Mouse (Mus musculus): Measurements from ENCODE around the gene Stab1. TPM values are rescaled to one million over a fixed set of nuclear protein-coding genes. Genes with fewer than 3 reads are reported as not detected.

Gene Stab1
- polyA plus RNA-seq, 1 experiment from 2014 or later = 21.8 TPM

DNA sequence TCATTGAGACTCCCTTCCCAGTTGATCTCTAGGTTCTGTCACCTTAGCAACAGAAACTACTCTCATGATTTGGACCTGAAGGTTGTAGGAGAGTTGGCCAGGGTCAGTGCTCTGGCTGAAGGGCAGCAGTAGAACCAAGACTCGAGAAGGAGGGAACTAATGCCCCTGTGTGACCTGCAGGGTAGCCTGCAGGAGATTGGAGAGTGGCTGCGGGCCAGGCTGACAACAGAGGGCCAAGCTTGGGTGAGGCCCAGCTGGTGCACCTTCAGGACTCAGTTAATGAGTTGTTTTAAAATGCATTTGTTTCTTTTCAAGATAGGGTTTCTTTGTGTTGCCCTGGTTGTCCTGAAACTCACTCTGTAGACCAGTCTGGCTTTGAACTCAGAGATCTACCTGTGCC is 3.4 kb downstream of the Stab1 start:
- no peak overlapping the region for H3K4me3 ChIP-seq (ENCODE audit: low read depth, low read length)
- ATAC-seq = no peak
- H3K9me3 ChIP-seq (replicated peaks; ENCODE audit: control insufficient read depth, low read length) = no peaks in the 10 kb centered on the region

DNA sequence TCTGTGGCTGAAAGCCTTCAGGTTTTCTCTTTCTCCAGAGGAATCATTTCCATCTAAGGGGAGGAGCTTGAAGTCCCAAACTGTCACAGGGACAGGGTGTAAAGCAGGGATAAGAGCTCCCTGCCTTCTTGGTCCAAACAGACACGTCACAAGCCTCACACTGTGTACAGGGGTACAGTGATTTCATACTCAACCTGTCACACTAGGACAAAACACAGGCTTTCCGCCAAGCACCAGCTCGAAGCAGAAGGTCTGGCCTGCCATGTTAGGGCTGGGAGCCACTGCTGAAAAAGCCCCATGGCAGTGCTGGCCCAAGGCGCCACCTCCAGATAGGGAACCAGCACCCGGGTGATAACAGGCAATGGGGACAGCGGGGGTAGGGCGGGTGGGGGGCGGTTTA is 4.4 kb downstream of the Stab1 start:
- H3K4me2 ChIP-seq (ENCODE audit: low read length) = no peak overlapping the region
- H3K4me1 ChIP-seq (ENCODE audit: control insufficient read depth, insufficient read depth, low read length) = no peaks in the 10 kb centered on the region
- 74% methylated on average over 8 of the region's 8 CpGs for WGBS
- H3K27ac ChIP-seq (ENCODE audit: low read depth, low read length) = no peak overlapping the region
- ATAC-seq (peak; percentile 52; the same call in 1 of the 2 replicates), DNase-seq (ENCODE audit: low spot score) (peak; percentile 27)
- no peaks in the 10 kb centered on the region for H3K36me3 ChIP-seq (ENCODE audit: control insufficient read depth, insufficient read depth, low read length)
- H3K4me3 ChIP-seq (ENCODE audit: low read depth, low read length) = no peak overlapping the region
- H3K9ac ChIP-seq (ENCODE audit: low read length) = no peak overlapping the region
- no peaks in the 10 kb centered on the region for H3K27me3 ChIP-seq (replicated peaks; ENCODE audit: control insufficient read depth, insufficient read depth, low read length)
- no peaks in the 10 kb centered on the region for H3K9me3 ChIP-seq (replicated peaks; ENCODE audit: control insufficient read depth, low read length)

More for the DNA sequence above, 3.4 kb downstream of the Stab1 start:
- Histone ChIP-seq H3K27ac (ENCODE audit: low read depth, low read length) (no peak overlapping the region), H3K9ac (ENCODE audit: low read length) (no peak overlapping the region), H3K27me3 (replicated peaks; ENCODE audit: control insufficient read depth, insufficient read depth, low read length) (no peaks in the 10 kb centered on the region), H3K4me1 (ENCODE audit: control insufficient read depth, insufficient read depth, low read length) (no peaks in the 10 kb centered on the region), H3K36me3 (ENCODE audit: control insufficient read depth, insufficient read depth, low read length) (peaks cover under 1% of the 10 kb centered on the region; the same call in 1 of the 2 replicates), H3K4me2 (ENCODE audit: low read length) (no peak overlapping the region)
- 69% methylated on average over 2 of the region's 2 CpGs for WGBS
- DNase-seq (ENCODE audit: low spot score) = no peak

DNA sequence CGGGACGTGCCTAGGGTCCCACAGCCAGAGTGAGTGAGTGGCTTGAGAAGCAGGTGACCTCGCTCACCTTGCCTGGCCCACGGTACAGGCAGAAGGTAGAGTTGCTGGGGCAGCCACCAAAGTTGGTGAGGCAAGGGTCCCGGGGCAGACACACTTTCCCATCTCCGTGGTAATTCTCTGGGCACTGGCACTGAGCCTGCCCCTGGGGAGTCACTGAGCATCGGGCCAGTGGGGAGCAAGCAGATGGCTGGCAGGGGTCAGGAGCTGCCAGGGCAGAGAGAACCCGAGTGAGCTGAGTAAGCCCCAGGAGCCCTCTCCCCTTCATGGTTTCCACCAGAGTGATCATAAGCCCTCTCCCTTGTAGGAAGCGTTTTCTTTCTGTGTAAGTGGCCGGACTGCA is 6.8 kb downstream of the Stab1 start:
- no peaks in the 10 kb centered on the region for H3K4me1 ChIP-seq (ENCODE audit: control insufficient read depth, insufficient read depth, low read length)
- ATAC-seq (no peak), DNase-seq (ENCODE audit: low spot score) (no peak)
- H3K4me2 ChIP-seq (ENCODE audit: low read length) = no peak overlapping the region
- H3K4me3 ChIP-seq (ENCODE audit: low read depth, low read length) = no peak overlapping the region
- H3K9ac ChIP-seq (ENCODE audit: low read length) = no peak overlapping the region
- H3K36me3 ChIP-seq (ENCODE audit: control insufficient read depth, insufficient read depth, low read length) = no peaks in the 10 kb centered on the region
- WGBS = 73% methylated on average over 10 of the region's 10 CpGs
- no peak overlapping the region for H3K27ac ChIP-seq (ENCODE audit: low read depth, low read length)
- no peaks in the 10 kb centered on the region for H3K9me3 ChIP-seq (replicated peaks; ENCODE audit: control insufficient read depth, low read length)
- H3K27me3 ChIP-seq (replicated peaks; ENCODE audit: control insufficient read depth, insufficient read depth, low read length) = no peaks in the 10 kb centered on the region

DNA sequence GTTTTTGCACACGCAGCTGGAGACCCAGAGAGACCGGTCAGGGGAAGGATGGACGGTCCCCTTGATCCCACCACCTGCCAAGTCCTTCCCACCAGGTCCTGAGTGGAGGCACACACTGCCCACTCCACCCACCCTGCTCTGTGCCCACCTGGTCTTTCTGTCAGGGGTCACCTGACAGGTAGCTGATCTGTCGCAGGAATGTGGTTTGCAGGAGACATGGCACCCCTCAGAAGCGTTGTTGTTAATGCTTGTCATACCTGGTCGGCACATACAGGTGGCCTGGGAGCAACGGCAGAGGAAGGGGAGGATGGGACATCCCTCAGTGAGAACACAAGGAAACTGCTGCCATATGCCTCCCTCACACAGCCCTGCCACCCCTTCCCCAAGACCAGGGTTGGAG is 7.2 kb downstream of the Stab1 start:
- no peak overlapping the region for H3K4me3 ChIP-seq (ENCODE audit: low read depth, low read length)
- H3K9ac ChIP-seq (ENCODE audit: low read length) = no peak overlapping the region
- WGBS = 96% methylated on average over 7 of the region's 7 CpGs
- no peaks in the 10 kb centered on the region for H3K4me1 ChIP-seq (ENCODE audit: control insufficient read depth, insufficient read depth, low read length)
- no peaks in the 10 kb centered on the region for H3K27me3 ChIP-seq (replicated peaks; ENCODE audit: control insufficient read depth, insufficient read depth, low read length)
- DNase-seq (ENCODE audit: low spot score) = no peak
- no peak overlapping the region for H3K27ac ChIP-seq (ENCODE audit: low read depth, low read length)
- H3K9me3 ChIP-seq (replicated peaks; ENCODE audit: control insufficient read depth, low read length) = no peaks in the 10 kb centered on the region
- H3K36me3 ChIP-seq (ENCODE audit: control insufficient read depth, insufficient read depth, low read length) = no peaks in the 10 kb centered on the region
- no peak overlapping the region for H3K4me2 ChIP-seq (ENCODE audit: low read length)
- ATAC-seq = no peak

DNA sequence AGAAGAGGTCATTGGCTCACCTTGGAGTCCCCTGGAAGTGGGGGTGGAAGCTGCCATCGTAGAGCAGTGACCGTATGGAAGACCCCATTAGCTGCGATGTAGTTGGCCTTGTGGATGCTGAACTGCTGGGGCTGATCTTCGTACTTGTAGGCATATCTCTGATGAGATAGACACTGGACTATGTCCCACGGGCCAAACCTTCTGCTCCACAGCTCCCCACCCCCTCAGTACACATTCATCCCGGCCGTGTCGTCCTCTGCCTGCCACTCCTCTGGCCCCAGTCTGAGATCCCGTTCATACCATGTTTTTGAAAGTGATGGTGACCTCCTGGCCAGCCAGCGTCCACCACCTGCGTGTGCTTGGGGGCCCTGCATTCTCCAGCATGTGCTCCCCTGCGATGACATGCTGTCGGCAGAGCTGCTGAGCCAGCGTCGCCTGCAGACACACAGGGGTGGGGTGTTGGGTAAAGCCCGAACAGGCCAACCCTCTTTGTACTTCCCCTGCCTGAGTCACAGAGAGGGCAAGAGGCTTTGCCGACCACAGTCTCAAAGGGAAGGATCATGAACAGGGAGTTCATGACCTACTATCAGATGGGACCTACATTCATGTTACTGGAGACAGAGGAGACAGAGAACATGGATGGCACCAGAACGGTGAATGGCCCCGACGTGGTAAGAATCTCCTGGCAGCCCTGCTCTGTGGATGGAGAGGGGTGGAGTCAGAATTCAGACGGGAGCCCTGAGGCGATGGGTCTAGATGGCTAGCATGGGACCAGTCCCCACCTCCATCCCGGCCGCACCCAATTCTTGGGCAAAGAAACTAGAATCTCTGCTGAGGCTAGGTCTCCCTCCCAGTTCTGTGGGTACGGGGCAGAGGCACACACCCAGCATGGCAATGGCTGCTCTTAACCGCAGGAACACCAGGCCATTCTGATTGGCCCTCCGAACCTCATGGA is 8.0 kb downstream of the Stab1 start:
- H3K4me1 ChIP-seq (ENCODE audit: control insufficient read depth, insufficient read depth, low read length) = no peaks in the 10 kb centered on the region
- H3K36me3 ChIP-seq (ENCODE audit: control insufficient read depth, insufficient read depth, low read length) = no peaks in the 10 kb centered on the region
- H3K4me3 ChIP-seq (ENCODE audit: low read depth, low read length) = no peak overlapping the region
- no peak overlapping the region for H3K9ac ChIP-seq (ENCODE audit: low read length)
- no peak for DNase-seq (ENCODE audit: low spot score)
- no peak for ATAC-seq
- H3K4me2 ChIP-seq (ENCODE audit: low read length) = no peak overlapping the region
- H3K27ac ChIP-seq (ENCODE audit: low read depth, low read length) = no peak overlapping the region
- H3K27me3 ChIP-seq (replicated peaks; ENCODE audit: control insufficient read depth, insufficient read depth, low read length) = no peaks in the 10 kb centered on the region
- 85% methylated on average over 27 of the region's 27 CpGs for WGBS
- no peaks in the 10 kb centered on the region for H3K9me3 ChIP-seq (replicated peaks; ENCODE audit: control insufficient read depth, low read length)

DNA sequence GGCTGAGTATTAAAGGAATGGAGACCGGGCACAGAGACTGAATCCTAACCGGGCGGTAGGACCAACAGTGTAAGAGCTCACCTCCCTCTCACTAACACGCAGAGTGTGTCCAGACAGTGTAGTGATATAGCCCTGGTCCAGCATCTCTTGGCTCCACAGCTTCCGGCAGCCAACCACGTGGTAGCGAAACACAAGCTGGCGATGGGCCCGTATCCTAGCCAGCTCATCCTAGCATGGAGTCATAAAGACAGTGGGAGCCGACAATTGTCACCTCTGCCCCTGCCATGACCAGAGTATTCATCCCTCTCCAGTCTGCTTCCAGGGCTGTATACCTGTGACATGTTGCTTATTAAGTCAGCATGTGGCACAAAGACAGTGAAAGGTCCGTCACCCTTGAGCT is 22.7 kb downstream of the Stab1 start:
- 94% methylated on average over 11 of the region's 11 CpGs for WGBS
- no peak for DNase-seq (ENCODE audit: low spot score)
- Histone ChIP-seq H3K4me1 (ENCODE audit: control insufficient read depth, insufficient read depth, low read length) (no peaks in the 10 kb centered on the region), H3K9ac (ENCODE audit: low read length) (no peak overlapping the region), H3K4me3 (ENCODE audit: low read depth, low read length) (no peak overlapping the region), H3K4me2 (ENCODE audit: low read length) (no peak overlapping the region), H3K36me3 (ENCODE audit: control insufficient read depth, insufficient read depth, low read length) (peaks cover 14% of the 10 kb centered on the region), H3K9me3 (replicated peaks; ENCODE audit: control insufficient read depth, low read length) (no peaks in the 10 kb centered on the region), H3K27me3 (replicated peaks; ENCODE audit: control insufficient read depth, insufficient read depth, low read length) (no peaks in the 10 kb centered on the region), H3K27ac (ENCODE audit: low read depth, low read length) (no peak overlapping the region)
- ATAC-seq = no peak

DNA sequence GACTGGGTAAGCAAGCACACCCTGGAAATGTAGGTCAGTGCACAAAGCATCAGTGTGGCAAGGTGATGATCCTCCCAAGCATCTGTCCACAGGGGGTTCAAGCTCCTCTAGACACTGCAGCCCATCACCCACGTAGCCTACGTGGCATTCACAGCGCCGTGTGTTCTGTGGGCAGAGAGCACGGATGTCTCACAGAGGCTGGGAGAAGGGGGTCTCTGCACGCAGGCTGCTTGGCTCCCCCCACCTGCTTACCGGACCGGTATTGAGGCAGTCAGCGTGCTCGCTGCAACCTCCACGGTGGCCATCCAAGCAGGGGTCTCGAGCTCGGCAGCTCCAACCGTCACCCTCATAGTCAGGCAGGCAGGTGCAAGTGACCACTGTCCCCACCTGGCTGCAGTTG is 27.4 kb downstream of the Stab1 start:
- peaks cover 60% of the 10 kb centered on the region for H3K36me3 ChIP-seq (ENCODE audit: control insufficient read depth, insufficient read depth, low read length)
- H3K4me3 ChIP-seq (ENCODE audit: low read depth, low read length) = no peak overlapping the region
- H3K27me3 ChIP-seq (replicated peaks; ENCODE audit: control insufficient read depth, insufficient read depth, low read length) = no peaks in the 10 kb centered on the region
- H3K4me1 ChIP-seq (ENCODE audit: control insufficient read depth, insufficient read depth, low read length) = no peaks in the 10 kb centered on the region
- no peak for ATAC-seq
- H3K9ac ChIP-seq (ENCODE audit: low read length) = no peak overlapping the region
- no peak overlapping the region for H3K27ac ChIP-seq (ENCODE audit: low read depth, low read length)
- no peak for DNase-seq (ENCODE audit: low spot score)
- 93% methylated on average over 14 of the region's 14 CpGs for WGBS
- H3K9me3 ChIP-seq (replicated peaks; ENCODE audit: control insufficient read depth, low read length) = no peaks in the 10 kb centered on the region
- H3K4me2 ChIP-seq (ENCODE audit: low read length) = no peak overlapping the region

DNA sequence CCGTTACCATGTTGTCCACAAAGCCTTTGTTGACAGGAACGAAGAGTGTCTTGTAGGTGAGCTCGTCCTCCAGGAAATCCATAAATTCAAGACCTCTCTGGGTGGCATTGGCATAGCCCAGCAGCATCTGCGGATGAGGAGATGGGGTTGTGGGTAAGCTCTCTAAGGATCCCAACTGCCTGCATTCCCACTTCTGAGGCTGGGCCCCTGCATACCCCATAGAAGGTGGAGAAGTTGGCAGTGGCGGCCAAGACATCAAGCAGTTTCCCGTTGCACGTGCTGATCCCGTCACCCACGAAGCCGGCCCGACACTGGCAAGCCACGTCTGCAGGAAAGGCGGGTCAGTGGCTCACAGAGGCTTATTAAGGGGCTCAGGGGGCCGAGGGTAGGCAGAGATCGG is 28.3 kb downstream of the Stab1 start:
- H3K4me3 ChIP-seq (ENCODE audit: low read depth, low read length) = no peak overlapping the region
- no peaks in the 10 kb centered on the region for H3K27me3 ChIP-seq (replicated peaks; ENCODE audit: control insufficient read depth, insufficient read depth, low read length)
- no peak overlapping the region for H3K27ac ChIP-seq (ENCODE audit: low read depth, low read length)
- H3K4me2 ChIP-seq (ENCODE audit: low read length) = no peak overlapping the region
- DNase-seq (ENCODE audit: low spot score) (no peak), ATAC-seq (no peak)
- no peaks in the 10 kb centered on the region for H3K9me3 ChIP-seq (replicated peaks; ENCODE audit: control insufficient read depth, low read length)
- WGBS = 92% methylated on average over 15 of the region's 15 CpGs
- H3K36me3 ChIP-seq (ENCODE audit: control insufficient read depth, insufficient read depth, low read length) = peaks cover 69% of the 10 kb centered on the region
- H3K4me1 ChIP-seq (ENCODE audit: control insufficient read depth, insufficient read depth, low read length) = no peaks in the 10 kb centered on the region
- H3K9ac ChIP-seq (ENCODE audit: low read length) = no peak overlapping the region

DNA sequence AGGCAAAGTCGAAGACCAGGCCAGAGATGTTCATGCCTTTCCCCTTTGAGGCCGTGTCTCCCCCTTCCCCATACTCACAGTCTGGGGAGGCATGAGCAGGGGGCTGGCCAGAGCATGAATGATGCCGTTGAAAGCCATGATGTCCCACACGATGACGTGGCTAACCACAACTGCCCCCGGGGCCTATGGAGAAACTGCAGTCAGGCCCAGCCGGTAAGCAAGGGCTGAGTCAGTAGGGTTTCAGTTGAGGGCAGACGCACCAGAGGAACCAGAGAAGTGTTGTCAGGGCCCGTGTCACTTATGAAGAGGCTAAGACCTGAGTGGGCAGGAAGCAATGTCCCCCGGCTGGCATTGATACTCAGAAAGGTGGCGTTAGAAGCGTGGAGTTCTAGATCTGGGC is 28.8 kb downstream of the Stab1 start:
- WGBS = 88% methylated on average over 12 of the region's 12 CpGs
- Histone ChIP-seq H3K9ac (ENCODE audit: low read length) (no peak overlapping the region), H3K27ac (ENCODE audit: low read depth, low read length) (no peak overlapping the region), H3K4me3 (ENCODE audit: low read depth, low read length) (no peak overlapping the region), H3K4me1 (ENCODE audit: control insufficient read depth, insufficient read depth, low read length) (no peaks in the 10 kb centered on the region), H3K27me3 (replicated peaks; ENCODE audit: control insufficient read depth, insufficient read depth, low read length) (no peaks in the 10 kb centered on the region), H3K9me3 (replicated peaks; ENCODE audit: control insufficient read depth, low read length) (no peaks in the 10 kb centered on the region), H3K4me2 (ENCODE audit: low read length) (no peak overlapping the region), H3K36me3 (ENCODE audit: control insufficient read depth, insufficient read depth, low read length) (peaks cover 72% of the 10 kb centered on the region)
- DNase-seq (ENCODE audit: low spot score) = no peak
- no peak for ATAC-seq

Measured in forebrain, embryonic 14.5 days (tissue).